Mouse (Mus musculus): ENCODE data around the gene Frmd8. TPM values are rescaled to one million over a fixed set of nuclear protein-coding genes. Genes with fewer than 3 reads are reported as not detected.

The Frmd8 gene
- polyA plus RNA-seq, 1 experiment: 25.3 TPM

GRCm38 (mm10) chr19:5813567-5813966, 61.5 kb downstream of the Frmd8 start:
- Histone ChIP-seq H3K27ac (ENCODE audit: control insufficient read depth, insufficient read depth, low read depth, low read length) (no peak overlapping the region), H3K36me3 (ENCODE audit: control insufficient read depth, insufficient read depth, low read length) (no peaks in the 10 kb centered on the region), H3K4me3 (ENCODE audit: control insufficient read depth, low read depth, low read length) (no peak overlapping the region), H3K27me3 (ENCODE audit: control insufficient read depth, insufficient read depth, low read length) (no peaks in the 10 kb centered on the region), H3K4me1 (ENCODE audit: control insufficient read depth, insufficient read depth, low read length) (peaks cover 23% of the 10 kb centered on the region)
- TF ChIP-seq CTCF (IDR thresholded peaks at IDR 0.05; ENCODE audit: control insufficient read depth, insufficient read depth, insufficient replicate concordance, low read depth, low read length) (no peak), POLR2A (IDR thresholded peaks at IDR 0.05; ENCODE audit: control insufficient read depth, low read depth, low read length) (no peak)

GRCm38 (mm10) chr19:5811771-5812504, 63.1 kb downstream of the Frmd8 start:
- H3K4me1 ChIP-seq (ENCODE audit: control insufficient read depth, insufficient read depth, low read length): peaks cover 16% of the 10 kb centered on the region
- H3K27me3 ChIP-seq (ENCODE audit: control insufficient read depth, insufficient read depth, low read length): no peaks in the 10 kb centered on the region
- TF ChIP-seq POLR2A (IDR thresholded peaks at IDR 0.05; ENCODE audit: control insufficient read depth, low read depth, low read length) (no peak), CTCF (IDR thresholded peaks at IDR 0.05; ENCODE audit: control insufficient read depth, insufficient read depth, insufficient replicate concordance, low read depth, low read length) (no peak)
- no peaks in the 10 kb centered on the region for H3K36me3 ChIP-seq (ENCODE audit: control insufficient read depth, insufficient read depth, low read length)
- peak overlapping the region; percentile 72 for H3K27ac ChIP-seq (ENCODE audit: control insufficient read depth, insufficient read depth, low read depth, low read length)
- no peak overlapping the region for H3K4me3 ChIP-seq (ENCODE audit: control insufficient read depth, low read depth, low read length)

GRCm38 (mm10) chr19:5810840-5811563, 64.1 kb downstream of the Frmd8 start:
- no peaks in the 10 kb centered on the region for H3K36me3 ChIP-seq (ENCODE audit: control insufficient read depth, insufficient read depth, low read length)
- peaks cover 22% of the 10 kb centered on the region for H3K4me1 ChIP-seq (ENCODE audit: control insufficient read depth, insufficient read depth, low read length)
- H3K4me3 ChIP-seq (ENCODE audit: control insufficient read depth, low read depth, low read length): no peak overlapping the region
- H3K27me3 ChIP-seq (ENCODE audit: control insufficient read depth, insufficient read depth, low read length): no peaks in the 10 kb centered on the region
- H3K27ac ChIP-seq (ENCODE audit: control insufficient read depth, insufficient read depth, low read depth, low read length): peak overlapping the region; percentile 61
- TF ChIP-seq POLR2A (IDR thresholded peaks at IDR 0.05; ENCODE audit: control insufficient read depth, low read depth, low read length) (no peak), CTCF (IDR thresholded peaks at IDR 0.05; ENCODE audit: control insufficient read depth, insufficient read depth, insufficient replicate concordance, low read depth, low read length) (no peak)

GRCm38 (mm10) chr19:5810103-5810839, 64.8 kb downstream of the Frmd8 start:
- H3K27me3 ChIP-seq (ENCODE audit: control insufficient read depth, insufficient read depth, low read length): no peaks in the 10 kb centered on the region
- peak overlapping the region; percentile 66 for H3K27ac ChIP-seq (ENCODE audit: control insufficient read depth, insufficient read depth, low read depth, low read length)
- peaks cover 26% of the 10 kb centered on the region for H3K4me1 ChIP-seq (ENCODE audit: control insufficient read depth, insufficient read depth, low read length)
- H3K4me3 ChIP-seq (ENCODE audit: control insufficient read depth, low read depth, low read length): no peak overlapping the region
- TF ChIP-seq POLR2A (IDR thresholded peaks at IDR 0.05; ENCODE audit: control insufficient read depth, low read depth, low read length) (no peak), CTCF (IDR thresholded peaks at IDR 0.05; ENCODE audit: control insufficient read depth, insufficient read depth, insufficient replicate concordance, low read depth, low read length) (no peak)
- no peaks in the 10 kb centered on the region for H3K36me3 ChIP-seq (ENCODE audit: control insufficient read depth, insufficient read depth, low read length)

DNA sequence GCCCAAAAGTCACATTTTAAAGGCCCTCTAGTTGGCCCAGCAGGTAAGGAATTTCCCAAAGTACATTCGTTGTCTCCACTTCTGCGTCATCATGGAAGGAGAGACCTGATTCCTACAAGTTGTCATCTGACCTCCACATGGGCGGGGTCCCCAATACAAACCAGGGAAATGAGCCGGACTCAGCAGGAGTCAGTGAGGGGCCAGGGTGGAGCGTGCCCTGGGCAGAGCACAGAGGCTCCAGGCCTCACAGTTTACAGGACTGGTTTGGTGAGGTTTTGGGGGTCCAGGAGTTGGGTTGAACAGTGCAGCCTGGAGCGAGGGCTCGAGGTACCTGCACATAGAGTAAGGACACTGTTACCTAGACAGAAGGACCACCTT, 65.4 kb downstream of the Frmd8 start:
- Histone ChIP-seq H3K27me3 (ENCODE audit: control insufficient read depth, insufficient read depth, low read length) (no peaks in the 10 kb centered on the region), H3K36me3 (ENCODE audit: control insufficient read depth, insufficient read depth, low read length) (no peaks in the 10 kb centered on the region), H3K4me3 (ENCODE audit: control insufficient read depth, low read depth, low read length) (no peak overlapping the region), H3K27ac (ENCODE audit: control insufficient read depth, insufficient read depth, low read depth, low read length) (peak overlapping the region; percentile 23), H3K4me1 (ENCODE audit: control insufficient read depth, insufficient read depth, low read length) (peaks cover 30% of the 10 kb centered on the region)
- TF ChIP-seq POLR2A (IDR thresholded peaks at IDR 0.05; ENCODE audit: control insufficient read depth, low read depth, low read length): no peak
- no peak for TF ChIP-seq CTCF (IDR thresholded peaks at IDR 0.05; ENCODE audit: control insufficient read depth, insufficient read depth, insufficient replicate concordance, low read depth, low read length)

DNA sequence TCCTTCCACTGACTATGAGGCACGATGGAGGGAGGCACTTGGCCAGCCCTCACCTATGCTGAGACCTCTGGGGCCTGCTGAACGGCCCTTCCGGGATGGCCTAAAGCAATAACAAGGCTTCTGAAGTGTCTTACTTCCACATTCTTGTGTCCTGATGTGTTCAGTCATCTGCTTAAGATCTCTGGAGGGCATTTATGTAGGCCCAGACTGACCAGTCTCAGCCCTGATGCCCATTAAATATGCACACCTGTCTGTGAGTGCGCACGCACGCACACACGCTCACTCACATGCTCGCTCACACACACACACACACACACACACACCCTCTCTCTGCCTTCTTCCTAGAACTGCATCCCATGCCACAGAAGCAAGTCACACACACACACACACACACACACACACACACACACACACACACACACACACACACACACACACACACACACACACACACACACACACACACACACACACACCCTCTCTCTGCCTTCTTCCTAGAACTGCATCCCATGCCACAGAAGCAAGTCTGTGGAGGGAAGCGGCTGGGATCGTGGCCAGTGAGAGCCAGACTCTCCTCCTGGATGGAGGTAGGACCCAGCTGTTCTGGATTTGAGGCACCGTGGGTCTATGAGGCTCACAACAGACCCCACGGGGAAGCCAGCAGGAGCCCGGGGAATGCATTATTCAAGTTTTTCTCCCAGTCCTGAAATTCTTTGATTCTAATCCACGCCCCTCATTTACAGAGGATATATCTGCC, 65.9 kb downstream of the Frmd8 start:
- Histone ChIP-seq H3K27ac (ENCODE audit: control insufficient read depth, insufficient read depth, low read depth, low read length) (peak overlapping the region; percentile 23; the same call in 1 of the 2 replicates), H3K4me1 (ENCODE audit: control insufficient read depth, insufficient read depth, low read length) (peaks cover 35% of the 10 kb centered on the region), H3K36me3 (ENCODE audit: control insufficient read depth, insufficient read depth, low read length) (no peaks in the 10 kb centered on the region), H3K27me3 (ENCODE audit: control insufficient read depth, insufficient read depth, low read length) (no peaks in the 10 kb centered on the region), H3K4me3 (ENCODE audit: control insufficient read depth, low read depth, low read length) (no peak overlapping the region)
- TF ChIP-seq CTCF (IDR thresholded peaks at IDR 0.05; ENCODE audit: control insufficient read depth, insufficient read depth, insufficient replicate concordance, low read depth, low read length) (no peak), POLR2A (IDR thresholded peaks at IDR 0.05; ENCODE audit: control insufficient read depth, low read depth, low read length) (no peak)

Data from testis, adult 2 months (tissue).